Mouse (Mus musculus) forebrain, embryonic 12.5 days (tissue): ENCODE measurements around the gene Moap1. TPM values are rescaled to one million over a fixed set of nuclear protein-coding genes. Genes with fewer than 3 reads are reported as not detected.

Experiments
- ATAC-seq: fragments of 200-750 bp; cut with Nextera tagmentation; 2 replicates; pipeline ENCODE4 v1.8.0; 2017; ENCODE audit warnings: moderate TSS enrichment; ENCODE audit not compliant: low FRiP score
- H3K27ac ChIP-seq: fragments of 300-500 bp; sonication (generic); 2 replicates; pipeline ENCODE4 v1.5.1; 2016; ENCODE audit warnings: mild to moderate bottlenecking
- H3K27me3 ChIP-seq: fragments of 300-500 bp; sonication (generic); 2 replicates; pipeline ENCODE4 v1.6.1; 2016; ENCODE audit warnings: mild to moderate bottlenecking
- H3K36me3 ChIP-seq: fragments of 300-500 bp; sonication (generic); replicated peaks from 2 replicates; pipeline ENCODE4 v1.6.1; 2016; ENCODE audit warnings: mild to moderate bottlenecking
- H3K4me1 ChIP-seq: fragments of 300-500 bp; sonication (generic); 2 replicates; pipeline ENCODE4 v1.6.1; 2016
- H3K4me2 ChIP-seq: fragments of 300-500 bp; sonication (generic); 2 replicates; pipeline ENCODE4 v1.6.1; 2016; ENCODE audit warnings: mild to moderate bottlenecking, moderate library complexity
- H3K4me3 ChIP-seq: fragments of 300-500 bp; sonication (generic); replicated peaks from 2 replicates; pipeline ENCODE4 v1.5.1; 2016; ENCODE audit warnings: mild to moderate bottlenecking
- H3K9ac ChIP-seq: fragments of 300-500 bp; sonication (generic); 2 replicates; pipeline ENCODE4 v1.6.1; 2016; ENCODE audit warnings: mild to moderate bottlenecking
- H3K9me3 ChIP-seq: fragments of 300-500 bp; sonication (generic); 2 replicates; pipeline ENCODE4 v1.6.1; 2016
- WGBS: fragments of 180-500 bp; shearing (Covaris S2); methylation state at CpG from one replicate; pipeline ENCODE4 v1.1.7; 2016; 5-methylcytosine and 5-hydroxymethylcytosine counted together
- polyA plus RNA-seq: library from polyadenylated mRNA; unstranded; fragments of >200 nt; fragmentation: Nextera tagmentation; extraction: Ambion mirVana; gene quantifications from 2 replicates; pipeline ENCODE4 v1.2.1, GENCODE M21; 2016

The Moap1 gene
- polyA plus RNA-seq, 1 experiment from 2014 or later, result 33.4 TPM

DNA sequence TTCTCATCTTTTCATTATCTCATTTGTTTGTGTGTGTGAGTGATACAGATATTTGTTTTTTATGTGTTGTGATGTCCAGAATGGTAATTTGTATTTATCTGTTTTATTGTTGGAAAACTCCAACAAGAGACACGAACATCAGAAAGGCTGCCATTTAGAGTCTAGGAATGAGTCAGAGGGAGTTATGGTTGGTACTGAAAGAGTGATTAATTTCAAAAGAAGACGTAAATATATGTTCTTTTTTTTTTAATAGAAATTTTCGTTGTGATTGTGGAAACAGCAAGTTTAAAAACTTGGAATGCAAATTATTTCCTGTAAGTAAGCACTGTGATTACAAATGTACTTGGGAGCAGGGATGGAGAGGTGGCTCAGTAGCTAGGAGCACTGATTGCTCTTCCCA, 18.2 kb upstream of the Moap1 start:
- Histone ChIP-seq H3K4me2 (no peak overlapping the region), H3K27ac (no peak overlapping the region), H3K9ac (no peak overlapping the region), H3K36me3 (peaks cover 29% of the 10 kb centered on the region), H3K4me1 (peaks cover 14% of the 10 kb centered on the region), H3K9me3 (no peaks in the 10 kb centered on the region), H3K4me3 (no peak overlapping the region), H3K27me3 (no peaks in the 10 kb centered on the region)
- no peak for ATAC-seq
- WGBS, result 94% methylated on average over 3 of the region's 3 CpGs

DNA sequence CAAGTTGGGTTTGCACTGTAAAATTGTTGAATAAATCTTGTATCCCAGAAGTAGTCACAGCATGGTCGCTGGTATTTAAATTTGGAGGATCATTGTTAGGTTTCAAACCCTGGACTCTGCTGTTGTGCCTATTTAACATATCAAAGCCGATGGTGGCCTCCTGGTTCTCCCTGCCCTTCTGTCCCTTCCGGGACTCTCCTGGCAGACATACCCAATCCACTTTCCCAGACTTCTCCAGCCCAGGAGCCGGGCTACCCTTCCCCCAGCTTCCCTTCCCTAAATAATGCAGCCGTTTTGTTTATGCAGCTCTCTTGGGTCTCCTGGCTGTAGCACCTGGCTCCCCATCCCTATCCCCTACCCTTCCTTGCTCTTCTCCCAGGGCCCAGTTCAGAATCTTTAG, 15.5 kb upstream of the Moap1 start:
- Histone ChIP-seq H3K36me3 (peaks cover 12% of the 10 kb centered on the region), H3K9me3 (no peaks in the 10 kb centered on the region), H3K27ac (no peak overlapping the region), H3K27me3 (no peaks in the 10 kb centered on the region), H3K4me2 (peak overlapping the region; percentile 66), H3K9ac (peak overlapping the region; percentile 82), H3K4me1 (peaks cover 21% of the 10 kb centered on the region), H3K4me3 (peak overlapping the region; percentile 70)
- 0% methylated on average over 5 of the region's 5 CpGs for WGBS
- no peak for ATAC-seq

DNA sequence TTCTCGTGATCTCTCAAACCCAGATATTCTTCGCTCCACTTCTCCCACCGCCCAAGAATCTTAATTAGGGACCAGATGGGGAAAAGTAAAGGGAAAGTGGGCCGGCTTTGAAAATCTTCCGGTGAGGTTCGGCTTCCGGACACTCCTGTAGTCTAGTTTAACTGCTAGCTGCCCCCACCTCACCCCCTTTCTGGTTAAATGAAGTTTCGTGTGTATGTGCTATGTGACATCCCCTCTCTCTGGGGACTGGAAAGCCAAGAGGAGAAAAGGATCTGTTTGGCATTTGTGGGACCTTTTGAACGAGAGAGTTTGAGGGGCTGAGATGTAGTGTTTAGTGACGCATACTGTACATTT, 14.9 kb upstream of the Moap1 start, which contains the start of gene Gm20604:
Gene Gm20604 (minus strand): TSS at position 270 of the 354 bp plus-strand sequence.
- ATAC-seq, result no peak

DNA sequence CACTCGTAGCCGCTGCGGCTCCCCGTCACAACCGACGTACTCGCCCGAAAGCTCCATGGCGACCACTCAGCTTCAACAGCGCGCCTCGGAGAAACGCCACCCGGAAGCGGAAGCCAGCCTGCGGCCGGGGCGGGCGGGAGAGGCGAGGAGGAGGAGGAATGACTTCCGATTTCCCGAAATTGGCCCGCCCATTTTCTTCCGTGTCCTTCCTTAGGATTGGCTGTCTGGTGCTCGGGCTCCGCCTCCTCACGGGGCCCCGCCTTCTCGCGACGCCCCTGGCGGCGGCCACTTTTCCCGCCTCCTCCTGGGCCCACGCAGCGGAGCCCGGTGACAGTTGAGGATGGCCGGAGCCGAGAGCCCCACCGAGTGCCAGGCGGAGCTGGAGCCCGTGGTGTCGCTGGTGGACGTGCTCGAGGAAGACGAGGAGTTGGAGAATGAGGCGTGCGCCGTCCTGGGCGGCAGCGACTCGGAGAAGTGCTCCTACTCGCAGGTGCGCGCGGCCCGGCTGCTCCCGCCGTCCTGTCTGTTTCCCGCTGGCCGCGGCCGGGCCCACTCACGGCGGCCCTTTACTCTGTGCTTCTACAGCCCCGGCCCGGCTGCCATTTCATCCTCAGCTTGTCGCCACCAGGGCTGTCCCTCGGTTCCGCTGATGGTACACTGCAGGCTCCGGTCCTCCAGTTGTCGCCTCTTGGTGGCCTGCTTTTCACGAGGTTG, 14.4 kb upstream of the Moap1 start, which contains the start of the genes Gm28051, Gon7 and Ubr7:
Gene Gm28051 (minus strand): TSS at position 77 of the 714 bp plus-strand sequence.
Gene Gon7 (minus strand): TSS at position 115 of the 714 bp plus-strand sequence.
Gene Ubr7 (plus strand): TSS at position 279 of the 714 bp plus-strand sequence.
- Histone ChIP-seq H3K27me3 (no peaks in the 10 kb centered on the region), H3K36me3 (peaks cover 12% of the 10 kb centered on the region), H3K9me3 (no peaks in the 10 kb centered on the region), H3K4me3 (peak within 1 kb of the TSS; percentile 70), H3K9ac (peak within 1 kb of the TSS; percentile 82), H3K27ac (peak within 1 kb of the TSS; percentile 93), H3K4me2 (peak within 1 kb of the TSS; percentile 66), H3K4me1 (peaks cover 21% of the 10 kb centered on the region)
- peak; percentile 98 for ATAC-seq
- WGBS, result 1% methylated on average over 73 of the region's 73 CpGs

More for the DNA sequence above, 14.9 kb upstream of the Moap1 start, which contains the start of gene Gm20604:
- peak within 1 kb of the TSS; percentile 82 for H3K9ac ChIP-seq
- peaks cover 12% of the 10 kb centered on the region; the same call in 1 of the 2 replicates for H3K36me3 ChIP-seq
- WGBS, result under 1% methylated on average over 10 of the region's 10 CpGs
- no peaks in the 10 kb centered on the region for H3K27me3 ChIP-seq
- H3K27ac ChIP-seq, result peak within 1 kb of the TSS; percentile 93
- peaks cover 21% of the 10 kb centered on the region for H3K4me1 ChIP-seq
- H3K4me2 ChIP-seq, result peak within 1 kb of the TSS; percentile 66
- peak within 1 kb of the TSS; percentile 70 for H3K4me3 ChIP-seq
- no peaks in the 10 kb centered on the region for H3K9me3 ChIP-seq

DNA sequence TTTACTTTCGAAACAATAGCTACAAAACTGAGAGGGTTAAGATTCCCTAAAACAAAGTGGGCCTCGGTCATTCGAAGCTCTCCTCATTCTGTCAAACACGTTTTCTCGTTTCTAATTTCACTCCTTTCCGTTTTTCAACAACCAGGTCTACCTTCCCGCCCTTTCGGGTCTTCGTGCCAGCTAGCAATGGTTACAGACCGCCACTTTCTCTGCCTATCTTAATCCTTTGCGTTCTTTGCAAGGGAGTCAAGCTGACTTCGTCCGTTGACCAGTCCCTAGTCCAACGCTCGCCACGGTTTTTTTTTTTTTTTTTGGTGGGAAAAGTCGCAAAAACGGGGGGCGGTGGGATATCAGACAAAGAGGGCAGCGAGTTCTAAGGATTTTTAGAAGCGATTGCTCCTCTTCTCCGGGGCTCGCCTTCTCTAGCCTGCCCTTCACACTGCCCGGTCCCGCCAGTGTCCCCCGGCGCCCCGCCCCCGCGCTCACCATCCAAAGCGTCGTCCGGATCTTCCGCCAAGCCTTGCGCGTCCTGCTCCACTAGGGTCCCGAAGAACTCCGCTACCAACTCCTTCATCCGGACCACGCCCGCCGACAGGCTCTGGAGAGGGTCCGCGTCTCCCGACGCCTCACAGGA, 13.7 kb upstream of the Moap1 start:
- Histone ChIP-seq H3K9me3 (no peaks in the 10 kb centered on the region), H3K4me2 (peak overlapping the region; percentile 64), H3K4me1 (peaks cover 21% of the 10 kb centered on the region), H3K27ac (peak overlapping the region; percentile 93), H3K36me3 (peaks cover 10% of the 10 kb centered on the region; the same call in 1 of the 2 replicates), H3K9ac (peak overlapping the region; percentile 82), H3K27me3 (no peaks in the 10 kb centered on the region), H3K4me3 (peak overlapping the region; percentile 70)
- peak; percentile 87 for ATAC-seq
- 2% methylated on average over 46 of the region's 46 CpGs for WGBS

DNA sequence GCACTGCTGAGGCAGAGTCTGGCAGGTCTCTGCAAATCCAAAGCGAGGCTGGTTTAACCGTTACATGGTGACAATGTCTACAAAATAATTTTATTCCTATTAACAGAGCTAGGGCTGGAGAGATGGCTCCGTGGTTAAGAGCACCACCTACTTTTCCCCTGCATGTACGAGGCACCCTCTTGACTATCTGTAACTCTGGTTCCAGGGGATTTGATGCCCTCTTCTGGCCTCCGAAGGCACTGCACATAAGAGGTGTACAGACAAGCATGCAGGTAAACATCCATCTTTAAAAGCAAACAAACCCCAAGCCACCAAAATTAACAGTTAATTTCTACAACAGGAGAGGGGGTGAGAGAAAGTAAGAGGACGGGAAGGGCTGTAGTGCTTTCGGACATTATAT, 12.8 kb upstream of the Moap1 start:
- Histone ChIP-seq H3K36me3 (peaks cover 10% of the 10 kb centered on the region; the same call in 1 of the 2 replicates), H3K27me3 (no peaks in the 10 kb centered on the region), H3K27ac (no peak overlapping the region), H3K9me3 (no peaks in the 10 kb centered on the region), H3K4me2 (peak overlapping the region; percentile 64), H3K4me1 (peaks cover 21% of the 10 kb centered on the region), H3K4me3 (peak overlapping the region; percentile 70), H3K9ac (no peak overlapping the region)
- 92% methylated on average over 7 of the region's 7 CpGs for WGBS
- ATAC-seq, result no peak

DNA sequence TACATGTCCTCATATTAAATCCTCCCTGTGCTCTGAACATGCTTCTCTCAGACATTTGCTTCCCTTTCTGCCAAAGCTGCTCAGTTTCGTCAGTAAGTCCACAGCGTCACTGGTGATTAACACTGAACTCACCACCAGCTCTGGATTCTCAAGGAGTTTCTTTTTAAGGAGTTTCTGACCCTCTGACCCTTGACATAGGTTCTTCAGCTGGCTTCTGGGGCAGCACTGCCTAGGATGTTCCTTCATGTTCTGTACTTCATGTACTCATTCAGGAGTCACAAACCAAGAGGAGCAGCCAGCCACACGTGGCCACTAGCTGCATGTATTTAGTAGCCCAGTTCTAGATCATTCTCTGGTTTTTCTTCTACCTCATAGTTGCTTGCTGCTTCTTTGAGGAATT, 4.8 kb upstream of the Moap1 start:
- no peak for ATAC-seq

DNA sequence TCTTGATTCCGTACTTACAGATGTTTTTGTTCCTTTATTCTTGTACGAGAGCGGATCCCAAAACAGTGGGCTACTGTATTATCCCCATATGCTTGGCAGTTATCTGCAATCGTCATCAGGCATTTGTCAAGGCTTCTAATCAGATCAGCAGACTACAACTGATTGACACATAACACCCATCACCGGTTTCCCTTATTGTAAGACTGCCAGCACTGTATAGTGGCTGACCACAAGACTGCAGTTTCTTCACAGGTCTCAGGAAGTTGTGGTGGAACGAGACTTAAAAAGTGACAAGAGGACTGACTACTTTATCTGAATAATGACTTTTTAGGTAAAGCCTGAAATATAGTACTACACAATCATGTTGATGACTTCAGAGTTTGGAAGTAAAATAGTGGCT, 1.4 kb upstream of the Moap1 start:
- WGBS, result 69% methylated on average over 6 of the region's 6 CpGs
- peak overlapping the region; percentile 82 for H3K4me3 ChIP-seq
- peaks cover 21% of the 10 kb centered on the region; the same call in 1 of the 2 replicates for H3K36me3 ChIP-seq
- H3K27me3 ChIP-seq, result no peaks in the 10 kb centered on the region
- ATAC-seq, result no peak
- H3K27ac ChIP-seq, result no peak overlapping the region
- H3K4me1 ChIP-seq, result peaks cover 21% of the 10 kb centered on the region
- no peaks in the 10 kb centered on the region for H3K9me3 ChIP-seq
- peak overlapping the region; percentile 82 for H3K4me2 ChIP-seq
- peak overlapping the region; percentile 92; the same call in 1 of the 2 replicates for H3K9ac ChIP-seq

More for the DNA sequence above, 4.8 kb upstream of the Moap1 start:
- Histone ChIP-seq H3K4me3 (no peak overlapping the region), H3K27ac (no peak overlapping the region), H3K36me3 (peaks cover 17% of the 10 kb centered on the region; the same call in 1 of the 2 replicates), H3K27me3 (no peaks in the 10 kb centered on the region), H3K9me3 (no peaks in the 10 kb centered on the region), H3K9ac (no peak overlapping the region), H3K4me1 (peaks cover 10% of the 10 kb centered on the region), H3K4me2 (no peak overlapping the region)
- WGBS, result 93% methylated on average over 3 of the region's 3 CpGs

DNA sequence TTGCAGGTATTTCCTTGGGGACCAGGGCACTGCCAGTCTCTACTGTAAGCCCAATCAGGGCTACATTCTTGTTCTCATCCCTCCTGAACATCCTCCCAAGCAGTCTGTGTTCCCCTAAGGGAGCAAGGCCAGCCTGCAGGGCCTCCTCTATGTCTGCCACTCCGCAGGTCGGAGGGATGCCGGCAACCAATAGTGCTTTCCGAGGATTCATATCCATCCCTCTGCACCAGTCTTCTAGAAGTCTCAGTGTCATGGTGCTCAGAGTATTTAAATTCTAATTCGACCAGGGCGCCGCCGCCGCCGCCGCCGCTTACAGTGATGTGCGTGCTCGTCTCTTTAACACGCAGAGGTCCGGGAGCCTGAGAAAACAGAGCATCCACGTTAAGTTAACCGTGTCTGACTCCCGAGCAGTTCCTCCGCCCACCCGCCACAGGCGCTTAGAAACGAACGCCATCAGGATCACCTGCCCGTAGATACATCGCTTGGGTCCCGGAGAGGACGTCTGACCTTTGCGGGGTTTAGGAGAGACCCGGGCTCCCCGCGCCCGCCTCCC, 349 bp downstream of the Moap1 start:
- peak overlapping the region; percentile 93 for H3K27ac ChIP-seq
- peaks cover 21% of the 10 kb centered on the region for H3K4me1 ChIP-seq
- no peaks in the 10 kb centered on the region for H3K27me3 ChIP-seq
- under 1% methylated on average over 33 of the region's 33 CpGs for WGBS
- peak overlapping the region; percentile 82 for H3K4me2 ChIP-seq
- no peaks in the 10 kb centered on the region for H3K9me3 ChIP-seq
- ATAC-seq, result peak; percentile 44
- peaks cover 11% of the 10 kb centered on the region; the same call in 1 of the 2 replicates for H3K36me3 ChIP-seq
- H3K4me3 ChIP-seq, result peak overlapping the region; percentile 82
- peak overlapping the region; percentile 92 for H3K9ac ChIP-seq

DNA sequence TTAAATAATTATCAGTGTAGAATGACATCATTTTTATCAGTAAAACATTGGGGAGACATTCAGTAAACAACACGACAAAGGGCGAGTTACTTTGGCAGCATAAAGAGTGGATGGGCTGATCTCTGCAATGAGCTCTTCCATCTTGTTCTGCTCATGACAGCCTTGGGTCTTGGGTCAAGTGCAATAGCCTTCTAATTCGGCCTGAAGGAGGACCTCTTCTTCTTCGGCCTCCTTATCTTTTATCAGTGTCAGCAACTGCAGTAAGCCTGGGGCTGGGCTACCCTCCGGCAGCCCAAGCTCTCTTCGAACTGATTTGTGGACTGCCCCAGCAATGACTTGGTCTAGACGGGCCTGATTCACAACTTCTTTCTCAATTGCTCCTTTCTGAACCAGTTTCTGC, 1.4 kb downstream of the Moap1 start:
- WGBS, result 89% methylated on average over 7 of the region's 7 CpGs
- Histone ChIP-seq H3K36me3 (peaks cover 7% of the 10 kb centered on the region; the same call in 1 of the 2 replicates), H3K27me3 (no peaks in the 10 kb centered on the region), H3K4me3 (no peak overlapping the region), H3K4me1 (peaks cover 21% of the 10 kb centered on the region), H3K9me3 (no peaks in the 10 kb centered on the region), H3K27ac (no peak overlapping the region), H3K4me2 (no peak overlapping the region; the same call in 1 of the 2 replicates), H3K9ac (no peak overlapping the region)
- no peak for ATAC-seq

DNA sequence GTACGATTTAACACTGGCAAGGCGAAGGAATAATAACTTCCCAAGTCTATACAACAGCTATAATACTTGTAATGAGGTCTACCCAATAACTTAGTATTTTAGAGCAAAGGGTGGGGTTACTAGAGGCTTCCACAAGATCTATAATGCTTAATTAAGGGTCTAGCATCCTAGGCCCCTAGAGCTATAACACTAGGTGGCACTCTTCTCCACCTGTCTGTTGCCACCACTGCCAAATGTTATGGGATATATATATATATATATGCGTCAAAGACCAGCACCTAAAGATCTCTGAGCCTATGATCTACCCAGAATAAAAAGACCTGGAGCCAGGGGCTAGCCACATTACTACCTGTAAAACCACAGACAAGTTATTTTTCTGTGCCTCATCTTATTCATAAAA, 3.2 kb downstream of the Moap1 start:
- Histone ChIP-seq H3K9ac (no peak overlapping the region), H3K4me1 (peaks cover 21% of the 10 kb centered on the region), H3K27ac (no peak overlapping the region), H3K27me3 (no peaks in the 10 kb centered on the region), H3K4me3 (no peak overlapping the region), H3K36me3 (peaks cover 7% of the 10 kb centered on the region; the same call in 1 of the 2 replicates), H3K9me3 (no peaks in the 10 kb centered on the region), H3K4me2 (no peak overlapping the region)
- WGBS, result 64% methylated on average over 3 of the region's 3 CpGs
- no peak for ATAC-seq

DNA sequence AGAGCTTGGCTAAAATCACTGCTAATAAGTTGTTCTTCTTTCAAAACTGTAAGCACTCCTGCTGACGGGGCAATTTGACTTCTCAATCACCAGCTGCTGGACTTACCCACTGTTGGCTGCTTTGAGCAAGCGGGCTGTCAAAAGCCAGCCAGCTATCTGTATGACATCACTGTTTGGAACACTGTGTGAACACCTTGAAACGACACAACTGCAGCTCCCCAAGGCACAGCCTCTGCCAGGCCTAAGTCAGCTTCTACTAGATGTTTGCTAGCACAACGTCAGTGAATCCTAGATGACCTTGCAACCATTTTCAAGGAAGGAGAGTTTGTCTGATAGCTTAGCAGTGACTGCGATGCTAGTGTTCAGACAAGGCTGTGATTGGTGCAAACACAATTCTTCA, 4.4 kb downstream of the Moap1 start:
- Histone ChIP-seq H3K9ac (no peak overlapping the region), H3K27ac (no peak overlapping the region), H3K4me1 (peaks cover 12% of the 10 kb centered on the region), H3K36me3 (peaks cover 7% of the 10 kb centered on the region; the same call in 1 of the 2 replicates), H3K9me3 (no peaks in the 10 kb centered on the region), H3K4me3 (no peak overlapping the region), H3K27me3 (no peaks in the 10 kb centered on the region), H3K4me2 (no peak overlapping the region)
- no peak for ATAC-seq
- 74% methylated on average over 5 of the region's 5 CpGs for WGBS
